In genomic region chr15:79229058-79229821, GRCm38 (mm10) we compare ENCODE assay signal across 8 mouse cellular contexts. TPM values are rescaled to one million over a fixed set of nuclear protein-coding genes. Genes with fewer than 3 reads are reported as not detected.
DNase-seq lines count a peak whose midpoint lies in the region; ATAC-seq lines count a peak whose summit lies in the region.

Gene Pick1 (plus strand): TSS chr15:79229173.
Gene Gm49486 (plus strand): TSS chr15:79229391.

- ATAC-seq in frontal cortex, adult (ENCODE audit: low TSS enrichment), result peak; percentile 87
- peak; percentile 91 for ATAC-seq in hindbrain, embryonic 11.5 days (ENCODE audit: low FRiP score)

- peaks cover 3% of the 10 kb centered on the region for H3K4me1 ChIP-seq in hindbrain, embryonic 11.5 days (replicated peaks; ENCODE audit: control insufficient read depth, insufficient read depth, low read length)

- H3K36me3 ChIP-seq in hindbrain, embryonic 11.5 days (ENCODE audit: control insufficient read depth, insufficient read depth, low read length), result no peaks in the 10 kb centered on the region

- H3K9ac ChIP-seq in hindbrain, embryonic 11.5 days (ENCODE audit: low read depth, low read length), result peak within 1 kb of the TSS; percentile 92

- WGBS in hindbrain, embryonic 11.5 days, result 2% methylated on average over 51 of the region's 51 CpGs

- H3K27me3 ChIP-seq in hindbrain, embryonic 11.5 days (ENCODE audit: control insufficient read depth, insufficient read depth, low read length), result no peaks in the 10 kb centered on the region

- peak; percentile 50 for DNase-seq in MEL-GATA-1-ER (ENCODE audit: extremely low read depth, low read depth)
- peak; percentile 96 for DNase-seq in cerebellum, adult 8-10 months
- peak; percentile 95 for DNase-seq in hindbrain, embryonic 11.5 days (ENCODE audit: low spot score)
- peak; percentile 89 to 90 for DNase-seq in layer of hippocampus, postnatal 10 days (ENCODE audit: low spot score in 2 of 2)
- DNase-seq in lung, postnatal 10 days, result peak; percentile 92
- peak; percentile 84 for DNase-seq in ovary, postnatal 36 days (ENCODE audit: low spot score)
- DNase-seq in thymus, postnatal 25 days, result peak; percentile 90

- peak within 1 kb of the TSS; percentile 97 for H3K27ac ChIP-seq in hindbrain, embryonic 11.5 days (ENCODE audit: low read depth, low read length)

- peak within 1 kb of the TSS; percentile 100 for H3K4me2 ChIP-seq in hindbrain, embryonic 11.5 days (replicated peaks; ENCODE audit: low read depth, low read length)

- H3K4me3 ChIP-seq in hindbrain, embryonic 11.5 days (ENCODE audit: low read depth, low read length), result peak within 1 kb of the TSS; percentile 90

- no peaks in the 10 kb centered on the region for H3K9me3 ChIP-seq in hindbrain, embryonic 11.5 days (ENCODE audit: control insufficient read depth, low read length)

RNA-seq across cellular contexts. Expression of gene Pick1, which starts in this region (rescaled TPM):
- polyA plus RNA-seq in hindbrain, embryonic 11.5 days (2014; fragmentation: Nextera tagmentation; extraction: Ambion mirVana), result 23.5 and 28.0 TPM in 2 replicates
- 10 to 100 TPM; 53.0 to 55.1 TPM for total RNA-seq in layer of hippocampus, postnatal 10 days (2021)

RNA-seq across cellular contexts. Expression of gene Gm49486, which starts in this region (rescaled TPM):
- 0.35 and 0.68 TPM in 2 replicates for polyA plus RNA-seq in hindbrain, embryonic 11.5 days (2014; fragmentation: Nextera tagmentation; extraction: Ambion mirVana)
- total RNA-seq in layer of hippocampus, postnatal 10 days (2021), result 1 to 10 TPM in 1 of 2 experiments, under 1 TPM in 1; 0.80 to 1.0 TPM

Comparison
In these comparisons a context has a peak if more than half of its experiments do, and no peak if none do; other contexts are left out.
1. Peak in every context shown above with its lines: DNase-seq, ATAC-seq, H3K4me3 ChIP-seq and H3K27ac ChIP-seq.